Mouse (Mus musculus): Measurements from ENCODE around the gene Ppp4r4. TPM values are rescaled to one million over a fixed set of nuclear protein-coding genes. Genes with fewer than 3 reads are reported as not detected.
"Not testable (repeated sequence)": the region's sequence is repeated elsewhere in the genome, so short reads cannot be mapped to it uniquely, and the experiment has no call there.

Ppp4r4 gene
- polyA plus RNA-seq (2015; fragmentation: Nextera tagmentation; extraction: Ambion mirVana) = 2.8 and 3.6 TPM in 2 replicates

GRCm38 (mm10) chr12:103532020-103532648 lies at the start of gene Ppp4r4:
Gene Ppp4r4, plus strand, starts transcription at chr12:103532283.
- Histone ChIP-seq H3K4me2 (ENCODE audit: low read length) (peak within 1 kb of the TSS; percentile 75), H3K9ac (ENCODE audit: low read depth, low read length) (peak within 1 kb of the TSS; percentile 82), H3K27me3 (ENCODE audit: control insufficient read depth, insufficient read depth, low read depth, low read length) (no peaks in the 10 kb centered on the region; the same call in 1 of the 2 replicates), H3K9me3 (replicated peaks; ENCODE audit: control insufficient read depth, low read length, poor library complexity, severe bottlenecking) (no peaks in the 10 kb centered on the region), H3K4me3 (ENCODE audit: low read depth, low read length) (peak within 1 kb of the TSS; percentile 81), H3K36me3 (ENCODE audit: control insufficient read depth, insufficient read depth, low read length) (no peaks in the 10 kb centered on the region), H3K4me1 (ENCODE audit: control insufficient read depth, insufficient read depth, low read length) (peaks cover 4% of the 10 kb centered on the region; the same call in 1 of the 2 replicates), H3K27ac (ENCODE audit: low read length) (peak within 1 kb of the TSS; percentile 62)
- peak; percentile 96 for ATAC-seq
- under 1% methylated on average over 43 of the region's 74 CpGs for WGBS

- ATAC-seq = no peak
- 88% methylated on average over 2 of the region's 2 CpGs for WGBS
- H3K4me1 ChIP-seq (ENCODE audit: control insufficient read depth, insufficient read depth, low read length) = no peaks in the 10 kb centered on the region
- no peaks in the 10 kb centered on the region for H3K9me3 ChIP-seq (replicated peaks; ENCODE audit: control insufficient read depth, low read length, poor library complexity, severe bottlenecking)
- no peaks in the 10 kb centered on the region for H3K27me3 ChIP-seq (ENCODE audit: control insufficient read depth, insufficient read depth, low read depth, low read length)
- no peak overlapping the region for H3K9ac ChIP-seq (ENCODE audit: low read depth, low read length)
- H3K36me3 ChIP-seq (ENCODE audit: control insufficient read depth, insufficient read depth, low read length) = no peaks in the 10 kb centered on the region
- H3K27ac ChIP-seq (ENCODE audit: low read length) = no peak overlapping the region
- no peak overlapping the region for H3K4me3 ChIP-seq (ENCODE audit: low read depth, low read length)
- H3K4me2 ChIP-seq (ENCODE audit: low read length) = no peak overlapping the region
Observed at GRCm38 (mm10) chr12:103482781-103483180, 49.3 kb upstream of the Ppp4r4 start.

DNA sequence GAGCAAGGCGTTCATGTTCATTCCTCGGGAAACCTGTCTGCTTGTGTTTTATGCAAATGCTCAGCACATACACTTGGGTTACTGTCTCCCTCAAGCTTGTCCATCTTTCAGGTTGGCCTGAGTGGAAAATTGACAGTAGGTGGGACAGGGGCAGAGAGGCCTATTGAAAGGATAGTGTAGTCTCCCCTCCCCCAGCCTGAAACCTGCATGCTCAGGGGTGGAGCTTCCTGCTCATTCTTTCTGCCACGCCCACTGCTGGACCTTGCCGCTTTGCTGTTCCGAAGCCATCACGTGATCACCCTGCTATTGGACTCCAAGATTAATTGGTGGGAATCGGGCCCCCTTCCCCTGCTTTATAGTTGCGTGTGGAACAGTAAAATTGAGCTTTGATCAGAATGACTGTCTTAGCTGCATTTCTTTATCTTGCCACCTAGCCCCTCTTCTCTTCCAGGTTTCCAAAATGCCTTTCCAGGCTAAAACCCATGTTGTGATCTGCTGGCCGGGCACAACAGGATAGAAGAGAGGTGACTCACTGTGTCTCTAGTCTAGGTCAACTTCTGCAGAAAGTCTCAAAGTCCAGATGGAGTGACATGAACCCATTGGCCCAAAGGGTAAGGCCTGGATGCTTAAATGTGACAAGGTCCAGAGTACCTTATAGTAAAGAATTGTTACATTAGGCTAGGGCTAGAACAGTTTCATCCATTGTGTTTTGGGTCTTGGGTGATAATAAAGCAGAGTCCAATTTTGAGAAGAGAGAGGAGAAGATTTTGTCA lies 47.7 kb upstream of the Ppp4r4 start:
- H3K4me1 ChIP-seq (ENCODE audit: control insufficient read depth, insufficient read depth, low read length); ATAC-seq; H3K36me3 ChIP-seq (ENCODE audit: control insufficient read depth, insufficient read depth, low read length); H3K4me2 ChIP-seq (ENCODE audit: low read length); H3K9ac ChIP-seq (ENCODE audit: low read depth, low read length); H3K27me3 ChIP-seq (ENCODE audit: control insufficient read depth, insufficient read depth, low read depth, low read length); H3K9me3 ChIP-seq (replicated peaks; ENCODE audit: control insufficient read depth, low read length, poor library complexity, severe bottlenecking); H3K27ac ChIP-seq (ENCODE audit: low read length); H3K4me3 ChIP-seq (ENCODE audit: low read depth, low read length): not testable (repeated sequence)
- WGBS = 75% methylated on average over 9 of the region's 9 CpGs

GRCm38 (mm10) chr12:103486726-103487125 lies 45.4 kb upstream of the Ppp4r4 start:
- no peaks in the 10 kb centered on the region for H3K36me3 ChIP-seq (ENCODE audit: control insufficient read depth, insufficient read depth, low read length)
- H3K9me3 ChIP-seq (replicated peaks; ENCODE audit: control insufficient read depth, low read length, poor library complexity, severe bottlenecking) = no peaks in the 10 kb centered on the region
- no peak overlapping the region for H3K27ac ChIP-seq (ENCODE audit: low read length)
- H3K4me3 ChIP-seq (ENCODE audit: low read depth, low read length) = no peak overlapping the region
- no peak for ATAC-seq
- no peak overlapping the region for H3K9ac ChIP-seq (ENCODE audit: low read depth, low read length)
- no peak overlapping the region for H3K4me2 ChIP-seq (ENCODE audit: low read length)
- no peaks in the 10 kb centered on the region for H3K27me3 ChIP-seq (ENCODE audit: control insufficient read depth, insufficient read depth, low read depth, low read length)
- 91% methylated on average over 1 of the region's 1 CpGs for WGBS
- no peaks in the 10 kb centered on the region for H3K4me1 ChIP-seq (ENCODE audit: control insufficient read depth, insufficient read depth, low read length)

- Histone ChIP-seq H3K27me3 (ENCODE audit: control insufficient read depth, insufficient read depth, low read depth, low read length) (no peaks in the 10 kb centered on the region), H3K4me1 (ENCODE audit: control insufficient read depth, insufficient read depth, low read length) (no peaks in the 10 kb centered on the region), H3K27ac (ENCODE audit: low read length) (no peak overlapping the region), H3K4me3 (ENCODE audit: low read depth, low read length) (no peak overlapping the region), H3K9ac (ENCODE audit: low read depth, low read length) (no peak overlapping the region), H3K36me3 (ENCODE audit: control insufficient read depth, insufficient read depth, low read length) (no peaks in the 10 kb centered on the region), H3K9me3 (replicated peaks; ENCODE audit: control insufficient read depth, low read length, poor library complexity, severe bottlenecking) (no peaks in the 10 kb centered on the region), H3K4me2 (ENCODE audit: low read length) (no peak overlapping the region)
- WGBS = 82% methylated on average over 4 of the region's 4 CpGs
- ATAC-seq = no peak
Observed at GRCm38 (mm10) chr12:103487276-103487675, 44.8 kb upstream of the Ppp4r4 start.

DNA sequence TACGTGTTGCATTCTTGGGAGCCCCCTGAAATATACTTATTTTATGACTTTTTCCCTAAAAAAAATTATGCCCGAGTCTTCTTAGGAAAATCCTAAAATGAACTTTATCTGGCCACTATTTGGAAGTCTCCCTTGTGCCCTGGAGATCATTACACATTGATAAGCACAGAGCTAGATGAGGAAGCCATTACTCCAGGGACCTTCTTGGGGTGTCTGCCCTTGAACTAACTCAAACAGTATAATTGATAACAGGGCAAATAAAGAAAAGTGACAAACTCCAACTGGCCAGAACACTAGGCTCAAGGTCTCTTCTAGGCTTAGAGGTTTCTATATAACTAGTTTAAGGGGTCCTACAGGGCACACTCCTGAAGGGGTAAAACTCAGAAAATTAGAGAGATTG lies 44.3 kb upstream of the Ppp4r4 start:
- Histone ChIP-seq H3K27me3 (ENCODE audit: control insufficient read depth, insufficient read depth, low read depth, low read length) (no peaks in the 10 kb centered on the region), H3K9me3 (replicated peaks; ENCODE audit: control insufficient read depth, low read length, poor library complexity, severe bottlenecking) (no peaks in the 10 kb centered on the region), H3K9ac (ENCODE audit: low read depth, low read length) (no peak overlapping the region), H3K36me3 (ENCODE audit: control insufficient read depth, insufficient read depth, low read length) (no peaks in the 10 kb centered on the region), H3K4me3 (ENCODE audit: low read depth, low read length) (no peak overlapping the region), H3K27ac (ENCODE audit: low read length) (no peak overlapping the region), H3K4me2 (ENCODE audit: low read length) (no peak overlapping the region), H3K4me1 (ENCODE audit: control insufficient read depth, insufficient read depth, low read length) (no peaks in the 10 kb centered on the region)
- no peak for ATAC-seq
- 78% methylated on average over 2 of the region's 2 CpGs for WGBS

GRCm38 (mm10) chr12:103491091-103491730 lies 40.9 kb upstream of the Ppp4r4 start:
- WGBS = 89% methylated on average over 3 of the region's 3 CpGs
- Histone ChIP-seq H3K36me3 (ENCODE audit: control insufficient read depth, insufficient read depth, low read length) (no peaks in the 10 kb centered on the region), H3K4me1 (ENCODE audit: control insufficient read depth, insufficient read depth, low read length) (no peaks in the 10 kb centered on the region), H3K27me3 (ENCODE audit: control insufficient read depth, insufficient read depth, low read depth, low read length) (no peaks in the 10 kb centered on the region), H3K4me3 (ENCODE audit: low read depth, low read length) (no peak overlapping the region), H3K4me2 (ENCODE audit: low read length) (no peak overlapping the region), H3K9ac (ENCODE audit: low read depth, low read length) (no peak overlapping the region), H3K27ac (ENCODE audit: low read length) (no peak overlapping the region), H3K9me3 (replicated peaks; ENCODE audit: control insufficient read depth, low read length, poor library complexity, severe bottlenecking) (no peaks in the 10 kb centered on the region)
- no peak for ATAC-seq

DNA sequence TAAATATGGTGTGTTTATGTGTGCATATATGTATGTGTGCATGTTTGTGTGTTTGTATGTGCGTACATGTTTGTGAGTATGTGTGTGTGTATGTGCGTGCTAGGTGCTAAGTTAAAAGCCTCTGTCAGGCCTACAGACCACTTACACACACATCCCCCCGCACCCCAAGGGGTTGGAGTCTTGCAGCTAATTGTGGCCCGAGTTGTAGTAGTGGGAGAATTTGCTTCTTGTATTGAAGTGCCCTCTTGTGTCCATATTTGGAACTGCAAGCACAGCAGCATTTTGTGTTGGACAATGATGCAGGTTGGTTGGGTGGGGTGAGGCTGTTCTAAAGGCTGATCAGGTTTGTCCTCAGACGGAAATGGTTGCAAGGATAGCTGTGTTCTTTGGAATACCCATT lies 39.3 kb upstream of the Ppp4r4 start:
- no peak overlapping the region for H3K9ac ChIP-seq (ENCODE audit: low read depth, low read length)
- no peaks in the 10 kb centered on the region for H3K36me3 ChIP-seq (ENCODE audit: control insufficient read depth, insufficient read depth, low read length)
- H3K4me2 ChIP-seq (ENCODE audit: low read length) = no peak overlapping the region
- H3K4me1 ChIP-seq (ENCODE audit: control insufficient read depth, insufficient read depth, low read length) = no peaks in the 10 kb centered on the region
- 0 out of 2 replicates have a peak, but pooled peaks have one; percentile 45 for ATAC-seq
- WGBS = 38% methylated on average over 5 of the region's 5 CpGs
- no peaks in the 10 kb centered on the region for H3K9me3 ChIP-seq (replicated peaks; ENCODE audit: control insufficient read depth, low read length, poor library complexity, severe bottlenecking)
- H3K4me3 ChIP-seq (ENCODE audit: low read depth, low read length) = no peak overlapping the region
- no peaks in the 10 kb centered on the region for H3K27me3 ChIP-seq (ENCODE audit: control insufficient read depth, insufficient read depth, low read depth, low read length)
- no peak overlapping the region for H3K27ac ChIP-seq (ENCODE audit: low read length)

DNA sequence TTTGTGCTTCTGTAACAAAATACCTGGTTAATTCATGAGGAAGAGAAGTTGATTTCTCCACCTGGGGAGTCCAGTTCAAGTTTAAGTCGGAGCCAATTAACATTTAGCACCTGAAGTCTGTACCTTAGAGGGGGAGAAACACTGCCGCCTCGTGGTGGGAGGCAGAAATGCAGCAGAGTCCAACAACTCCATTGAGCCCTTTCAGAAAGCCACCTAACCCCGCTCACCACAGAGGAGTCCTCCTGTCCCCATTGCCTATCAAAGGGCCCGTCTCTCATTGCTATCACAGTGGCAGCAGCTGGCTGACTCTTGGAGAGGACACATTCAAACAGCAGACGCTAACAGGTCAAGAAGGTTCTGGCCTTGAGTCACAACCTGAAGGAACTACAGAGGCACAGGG lies 37.6 kb upstream of the Ppp4r4 start:
- Histone ChIP-seq H3K36me3 (ENCODE audit: control insufficient read depth, insufficient read depth, low read length) (no peaks in the 10 kb centered on the region), H3K9me3 (replicated peaks; ENCODE audit: control insufficient read depth, low read length, poor library complexity, severe bottlenecking) (no peaks in the 10 kb centered on the region), H3K4me3 (ENCODE audit: low read depth, low read length) (no peak overlapping the region), H3K4me2 (ENCODE audit: low read length) (no peak overlapping the region), H3K4me1 (ENCODE audit: control insufficient read depth, insufficient read depth, low read length) (no peaks in the 10 kb centered on the region), H3K27ac (ENCODE audit: low read length) (no peak overlapping the region), H3K27me3 (ENCODE audit: control insufficient read depth, insufficient read depth, low read depth, low read length) (no peaks in the 10 kb centered on the region), H3K9ac (ENCODE audit: low read depth, low read length) (no peak overlapping the region)
- ATAC-seq = no peak
- 31% methylated on average over 6 of the region's 6 CpGs for WGBS
